In the genomic region with DNA sequence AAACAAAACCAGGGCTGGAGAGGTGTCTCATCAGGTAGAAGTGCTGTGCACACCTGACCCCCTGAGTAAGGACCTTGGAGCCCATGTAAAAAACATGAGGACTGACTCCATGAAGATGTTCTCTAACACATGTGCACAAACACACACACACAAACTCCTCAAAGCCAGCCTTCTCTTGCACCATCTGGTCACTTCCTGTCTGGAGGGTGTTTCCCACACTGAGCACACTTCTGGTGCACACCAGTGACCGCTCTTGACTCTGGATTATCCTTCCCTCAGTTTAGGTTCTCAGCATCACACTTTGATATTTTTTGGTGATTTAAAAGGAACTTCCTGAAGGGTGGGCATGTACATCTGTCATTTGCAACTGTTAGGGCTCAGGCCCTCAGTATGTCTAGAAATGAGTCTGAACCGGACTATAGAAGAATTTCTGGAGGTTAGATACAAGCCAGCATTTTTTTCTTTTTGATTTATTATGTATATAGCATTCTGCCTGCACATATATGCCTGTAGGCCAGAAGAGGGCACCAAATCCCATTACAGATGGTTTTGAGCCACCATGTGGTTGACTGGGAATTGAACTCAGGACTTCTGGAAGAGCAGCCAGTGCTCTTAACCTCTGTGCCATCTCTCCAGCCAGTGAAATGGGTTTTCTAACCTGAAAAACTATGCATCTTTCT, we compare ENCODE assay signal across 15 mouse cellular contexts. TPM values are rescaled to one million over a fixed set of nuclear protein-coding genes. Genes with fewer than 3 reads are reported as not detected.
DNase-seq lines count a peak whose midpoint lies in the region; ATAC-seq and TF ChIP-seq lines count a peak whose summit lies in the region.
"Had no signal": no experiment of that assay in that cellular context is flagged by ENCODE, and none has a peak within 500 bp of the region (broad histone marks: within the 10 kb centered on the region; RNA-seq: fewer than 3 reads in every experiment).

No protein-coding gene starts in this region.

- H3K4me3 ChIP-seq in liver, embryonic 14.5 days (ENCODE audit: insufficient read depth in 1 of 2, low read depth in 2 of 2, low read length in 2 of 2) = no peak overlapping the region
- no peak overlapping the region for H3K4me3 ChIP-seq in liver, embryonic 12.5 days
- H3K4me3 ChIP-seq: embryonic facial prominence, embryonic 10.5 days; heart, embryonic 15.5 days; megakaryocyte, embryonic 14.5 days had no signal

- H3K4me1 ChIP-seq in liver, embryonic 14.5 days (replicated peaks; ENCODE audit: control insufficient read depth in 2 of 2, insufficient read depth in 2 of 2, low read length in 1 of 2) = no peaks in the 10 kb centered on the region
- H3K4me1 ChIP-seq in liver, embryonic 12.5 days = no peaks in the 10 kb centered on the region
- H3K4me1 ChIP-seq: embryonic facial prominence, embryonic 10.5 days; heart, embryonic 15.5 days had no signal

- TF ChIP-seq CTCF in liver, embryonic 14.5 days (IDR thresholded peaks at IDR 0.05; ENCODE audit: low read depth) = peak; percentile 42

- no peaks in the 10 kb centered on the region for H3K9me3 ChIP-seq in liver, embryonic 14.5 days (ENCODE audit: control insufficient read depth, low read length)
- no peaks in the 10 kb centered on the region for H3K9me3 ChIP-seq in liver, embryonic 12.5 days (replicated peaks)
- H3K9me3 ChIP-seq: embryonic facial prominence, embryonic 10.5 days; heart, embryonic 15.5 days; megakaryocyte, embryonic 14.5 days had no signal

- H3K9ac ChIP-seq in liver, embryonic 14.5 days (replicated peaks) = no peak overlapping the region
- H3K9ac ChIP-seq in liver, embryonic 12.5 days = no peak overlapping the region
- H3K9ac ChIP-seq: heart, embryonic 15.5 days had no signal

- TF ChIP-seq EP300 in liver, embryonic 14.5 days (IDR thresholded peaks at IDR 0.05; ENCODE audit: low read depth) = no peak

- H3K27me3 ChIP-seq in liver, embryonic 14.5 days (ENCODE audit: control insufficient read depth, insufficient read depth, low read length) = no peaks in the 10 kb centered on the region
- H3K27me3 ChIP-seq in liver, embryonic 12.5 days (replicated peaks) = no peaks in the 10 kb centered on the region
- H3K27me3 ChIP-seq: heart, embryonic 15.5 days; megakaryocyte, embryonic 14.5 days had no signal

- no peaks in the 10 kb centered on the region for H3K36me3 ChIP-seq in liver, embryonic 14.5 days (replicated peaks; ENCODE audit: control insufficient read depth, insufficient read depth, low read depth)
- no peaks in the 10 kb centered on the region for H3K36me3 ChIP-seq in liver, embryonic 12.5 days
- H3K36me3 ChIP-seq: embryonic facial prominence, embryonic 10.5 days; heart, embryonic 15.5 days had no signal

- WGBS in liver, embryonic 14.5 days (ENCODE audit: insufficient replicate concordance) = 52% methylated on average over 2 of the region's 2 CpGs
- WGBS in liver, embryonic 12.5 days (ENCODE audit: insufficient replicate concordance) = 54% methylated on average over 2 of the region's 2 CpGs

- ATAC-seq in CD4-positive, CD25-positive, alpha-beta regulatory T cell, adult 4 months = no peak
- ATAC-seq in liver, embryonic 14.5 days (ENCODE audit: insufficient read depth) = no peak
- no peak for ATAC-seq in liver, embryonic 12.5 days
- ATAC-seq in frontal cortex, adult (ENCODE audit: low TSS enrichment) = no peak
- ATAC-seq: hindbrain, embryonic 16.5 days had no signal

- H3K27ac ChIP-seq in liver, embryonic 14.5 days = no peak overlapping the region
- H3K27ac ChIP-seq in liver, embryonic 12.5 days = no peak overlapping the region
- H3K27ac ChIP-seq: embryonic facial prominence, embryonic 10.5 days; heart, embryonic 15.5 days had no signal

- H3K4me2 ChIP-seq in liver, embryonic 14.5 days (ENCODE audit: low read depth) = no peak overlapping the region
- no peak overlapping the region for H3K4me2 ChIP-seq in liver, embryonic 12.5 days
- H3K4me2 ChIP-seq: heart, embryonic 15.5 days had no signal

- DNase-seq in CD4-positive, CD25-positive, alpha-beta regulatory T cell, adult 2 months (ENCODE audit: low read depth, low spot score) = peak; percentile 60
- DNase-seq in liver, embryonic 14.5 days (ENCODE audit: low read depth in 3 of 3, low spot score in 3 of 3) = no peak
- peak; percentile 12 for DNase-seq in CD4-positive helper T cell, adult 2 months (ENCODE audit: low read depth, low spot score)
- DNase-seq in induced T-regulatory cell, adult 2 months (ENCODE audit: low read depth) = peak; percentile 50
- DNase-seq in right cerebral cortex, adult 2 months (ENCODE audit: low spot score in 2 of 2) = no peak
- DNase-seq: cerebellum, adult 18-20 months; kidney, postnatal 4 days; liver had no signal

RNA-seq across cellular contexts. Expression of a gene that starts 23.0 kb away (rescaled TPM):
- polyA plus RNA-seq in CD4-positive, CD25-positive, alpha-beta regulatory T cell, adult 4 months (2017; shearing (Covaris generic)) = 10 to 100 TPM; 28.0 to 35.3 TPM
- polyA plus RNA-seq in liver, embryonic 14.5 days (2012; rRNA removed) = 33.9 and 52.5 TPM in 2 replicates
- polyA plus RNA-seq in liver, embryonic 14.5 days (2014; fragmentation: Nextera tagmentation; extraction: Ambion mirVana) = 8.1 and 9.8 TPM in 2 replicates
- polyA plus RNA-seq in liver, embryonic 12.5 days (2016; fragmentation: Nextera tagmentation; extraction: Ambion mirVana) = 20.5 and 21.4 TPM in 2 replicates

RNA-seq across cellular contexts. Expression of a gene that starts 39.4 kb away (rescaled TPM):
- polyA plus RNA-seq in CD4-positive, CD25-positive, alpha-beta regulatory T cell, adult 4 months (2017; shearing (Covaris generic)) = not detected
- 2.2 and 3.1 TPM in 2 replicates for polyA plus RNA-seq in liver, embryonic 14.5 days (2012; rRNA removed)
- polyA plus RNA-seq in liver, embryonic 14.5 days (2014; fragmentation: Nextera tagmentation; extraction: Ambion mirVana) = 7.3 and 8.4 TPM in 2 replicates
- polyA plus RNA-seq in liver, embryonic 12.5 days (2016; fragmentation: Nextera tagmentation; extraction: Ambion mirVana) = 8.6 and 9.5 TPM in 2 replicates

Comparison
In these comparisons a context has a peak if more than half of its experiments do, and no peak if none do; other contexts are left out.
1. DNase-seq: peak in CD4-positive, CD25-positive, alpha-beta regulatory T cell, adult 2 months (single experiment), CD4-positive helper T cell, adult 2 months (single experiment) and induced T-regulatory cell, adult 2 months (single experiment); none in liver, embryonic 14.5 days (0 of 3) and right cerebral cortex, adult 2 months (0 of 2).